12 mouse cellular contexts compared by ENCODE assay signal in the genomic region with DNA sequence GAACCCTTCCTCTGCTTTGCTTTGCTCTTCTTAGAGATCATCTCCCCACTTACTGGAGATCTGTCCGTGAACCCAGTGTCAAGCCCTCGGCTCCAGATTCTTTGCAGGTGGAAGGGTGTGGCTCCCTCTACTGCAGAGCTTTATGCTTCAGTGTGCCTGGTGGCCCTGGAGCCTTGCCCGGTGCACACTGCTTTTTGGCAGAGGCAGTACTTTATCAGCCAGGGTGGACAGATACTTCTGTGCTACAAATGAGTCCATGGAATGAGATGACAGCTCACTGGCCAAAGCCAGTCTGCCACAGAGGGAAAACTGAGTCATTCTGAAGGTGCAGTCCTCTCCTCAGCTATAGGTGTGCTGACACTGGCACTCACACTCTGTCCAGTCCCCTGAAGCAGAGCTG.
DNase-seq lines count a peak whose midpoint lies in the region; ATAC-seq and TF ChIP-seq lines count a peak whose summit lies in the region.
"Had no signal": no experiment of that assay in that cellular context is flagged by ENCODE, and none has a peak within 500 bp of the region (broad histone marks: within the 10 kb centered on the region; RNA-seq: fewer than 3 reads in every experiment).

No protein-coding gene starts in this region.

- H3K9ac ChIP-seq in heart, embryonic 11.5 days (ENCODE audit: low read depth, low read length), result no peak overlapping the region
- no peak overlapping the region for H3K9ac ChIP-seq in heart, embryonic 16.5 days (ENCODE audit: low read length)
- no peak overlapping the region for H3K9ac ChIP-seq in liver, postnatal 0 days (replicated peaks)

- DNase-seq in heart, adult 11 months, result peak; percentile 95
- DNase-seq in adipocyte (ENCODE audit: low spot score), result peak; percentile 42
- peak; percentile 89 for DNase-seq in cerebellum, adult 9-11 months
- DNase-seq in frontal cortex, postnatal 10 days (ENCODE audit: low spot score in 2 of 2), result no peak
- DNase-seq in urinary bladder, postnatal 14 days (ENCODE audit: low spot score), result no peak
- no peak for DNase-seq in liver, postnatal 0 days
- DNase-seq: kidney, adult 9 months; lung, adult 18-20 months; midbrain, embryonic 14.5 days had no signal

- ATAC-seq in heart, embryonic 11.5 days (replicated peaks; ENCODE audit: insufficient number of reproducible peaks, low FRiP score, low TSS enrichment), result no peak
- ATAC-seq in heart, embryonic 16.5 days (replicated peaks; ENCODE audit: extremely low read depth, insufficient read depth, low FRiP score), result peak; percentile 84
- ATAC-seq in liver, postnatal 0 days, result no peak
- ATAC-seq: Patski had no signal

- no peaks in the 10 kb centered on the region for H3K36me3 ChIP-seq in heart, embryonic 11.5 days (ENCODE audit: control insufficient read depth, insufficient read depth, low read length)
- no peaks in the 10 kb centered on the region for H3K36me3 ChIP-seq in heart, embryonic 16.5 days (ENCODE audit: control insufficient read depth, insufficient read depth)
- H3K36me3 ChIP-seq in liver, postnatal 0 days (replicated peaks; ENCODE audit: insufficient read depth, low read length), result no peaks in the 10 kb centered on the region

- H3K4me1 ChIP-seq in heart, embryonic 11.5 days (ENCODE audit: control insufficient read depth, insufficient read depth, low read length), result peaks cover 11% of the 10 kb centered on the region
- peaks cover 18% of the 10 kb centered on the region for H3K4me1 ChIP-seq in heart, embryonic 16.5 days (ENCODE audit: control insufficient read depth, insufficient read depth, low read length)
- peaks cover 18% of the 10 kb centered on the region for H3K4me1 ChIP-seq in liver, postnatal 0 days (ENCODE audit: insufficient read depth)

- no peak overlapping the region for H3K4me3 ChIP-seq in heart, embryonic 11.5 days (ENCODE audit: low read depth, low read length)
- H3K4me3 ChIP-seq in heart, embryonic 16.5 days (ENCODE audit: low read length), result no peak overlapping the region
- no peak overlapping the region for H3K4me3 ChIP-seq in liver, postnatal 0 days (ENCODE audit: low read depth, low read length)

- WGBS in heart, embryonic 11.5 days (ENCODE audit: insufficient replicate concordance), result 60% methylated on average over 3 of the region's 3 CpGs
- WGBS in heart, embryonic 16.5 days, result 25% methylated on average over 3 of the region's 3 CpGs
- WGBS in liver, postnatal 0 days (ENCODE audit: insufficient replicate concordance), result 69% methylated on average over 3 of the region's 3 CpGs

- no peak overlapping the region for H3K27ac ChIP-seq in heart, embryonic 11.5 days (ENCODE audit: low read depth, low read length)
- H3K27ac ChIP-seq in heart, embryonic 16.5 days (ENCODE audit: low read length), result peak overlapping the region; percentile 29
- H3K27ac ChIP-seq in liver, postnatal 0 days (ENCODE audit: low read depth), result no peak overlapping the region

- H3K27me3 ChIP-seq in heart, embryonic 11.5 days (ENCODE audit: control insufficient read depth, insufficient read depth, low read length), result no peaks in the 10 kb centered on the region
- no peaks in the 10 kb centered on the region for H3K27me3 ChIP-seq in heart, embryonic 16.5 days (ENCODE audit: control insufficient read depth, insufficient read depth, low read length)
- H3K27me3 ChIP-seq in liver, postnatal 0 days (ENCODE audit: insufficient read depth, low read length), result no peaks in the 10 kb centered on the region
- H3K27me3 ChIP-seq: Patski had no signal

- H3K9me3 ChIP-seq in heart, embryonic 11.5 days (replicated peaks; ENCODE audit: control insufficient read depth, low read length), result no peaks in the 10 kb centered on the region
- H3K9me3 ChIP-seq in heart, embryonic 16.5 days (replicated peaks; ENCODE audit: control insufficient read depth, low read length), result no peaks in the 10 kb centered on the region
- H3K9me3 ChIP-seq in liver, postnatal 0 days (ENCODE audit: low read length), result no peaks in the 10 kb centered on the region

- TF ChIP-seq EP300 in liver, postnatal 0 days (IDR thresholded peaks at IDR 0.05; ENCODE audit: low read depth), result no peak

- TF ChIP-seq CTCF in liver, postnatal 0 days (IDR thresholded peaks at IDR 0.05; ENCODE audit: low read depth), result no peak

- H3K4me2 ChIP-seq in heart, embryonic 11.5 days, result no peak overlapping the region
- no peak overlapping the region for H3K4me2 ChIP-seq in heart, embryonic 16.5 days (ENCODE audit: low read depth, low read length)
- no peak overlapping the region for H3K4me2 ChIP-seq in liver, postnatal 0 days (ENCODE audit: low read depth, low read length)

Comparison
In these comparisons a context has a peak if more than half of its experiments do, and no peak if none do; other contexts are left out.
1. DNase-seq: peak in heart, adult 11 months (single experiment), adipocyte (single experiment) and cerebellum, adult 9-11 months (single experiment); none in frontal cortex, postnatal 10 days (0 of 2), urinary bladder, postnatal 14 days (single experiment) and liver, postnatal 0 days (single experiment).